Mouse (Mus musculus) E14TG2a.4 (cell line): ENCODE measurements at regions not wholly inside any gene's neighbourhood (a gene's known extent, or its start where the extent isn't known, plus 50 kb on each side); places are given as distances from the start of the nearest gene placed in this dataset.

Source experiments
- CTCF ChIP-seq: conservative IDR thresholded peaks from 2 replicates; pipeline ENCODE4 v1.5.1; 2014; ENCODE audit warnings: low read length
- NANOG ChIP-seq: IDR thresholded peaks from 2 replicates; pipeline ENCODE4 v1.6.1; 2014; ENCODE audit warnings: borderline replicate concordance, low read length, mixed read lengths
- POU5F1 ChIP-seq: IDR thresholded peaks from 2 replicates; pipeline ENCODE4 v1.6.1; 2014; ENCODE audit warnings: low read length, borderline replicate concordance

DNA sequence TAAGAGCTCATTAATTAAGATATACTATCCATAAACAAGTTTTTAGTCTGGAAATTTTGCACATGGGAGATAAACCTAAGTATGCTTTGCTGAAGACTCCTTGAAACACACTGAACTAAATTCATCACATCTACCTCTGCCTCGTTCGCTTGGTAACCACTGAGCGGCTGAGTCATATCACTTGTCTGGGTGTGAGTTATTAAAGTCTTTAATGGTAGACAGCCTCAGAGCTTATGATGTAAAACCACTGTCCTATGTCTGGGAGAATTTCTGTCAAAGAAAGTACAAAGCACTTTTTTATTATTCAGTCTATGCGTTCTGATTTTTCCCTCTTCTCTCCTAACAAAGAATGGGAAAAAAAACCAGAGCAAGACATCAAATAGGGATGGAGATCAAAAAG is 207.3 kb downstream of the Arl4a start:
- TF ChIP-seq CTCF (no peak), POU5F1 (no peak), NANOG (no peak)
